22 mouse cellular contexts compared by ENCODE assay signal in genomic region chr12:80966059-80966838, GRCm38 (mm10). TPM values are rescaled to one million over a fixed set of nuclear protein-coding genes. Genes with fewer than 3 reads are reported as not detected.
DNase-seq lines count a peak whose midpoint lies in the region; ATAC-seq and TF ChIP-seq lines count a peak whose summit lies in the region.
"Had no signal": no experiment of that assay in that cellular context is flagged by ENCODE, and none has a peak within 500 bp of the region (broad histone marks: within the 10 kb centered on the region; RNA-seq: fewer than 3 reads in every experiment).

No protein-coding gene starts in this region.

- H3K4me1 ChIP-seq in liver, embryonic 15.5 days (replicated peaks): no peaks in the 10 kb centered on the region
- no peaks in the 10 kb centered on the region for H3K4me1 ChIP-seq in liver, embryonic 11.5 days (replicated peaks; ENCODE audit: control insufficient read depth, insufficient read depth, low read length)
- peaks cover 7% of the 10 kb centered on the region; the same call in 1 of the 2 replicates for H3K4me1 ChIP-seq in intestine, embryonic 16.5 days (ENCODE audit: control insufficient read depth, insufficient read depth, low read length)
- H3K4me1 ChIP-seq in kidney, embryonic 16.5 days (ENCODE audit: insufficient read depth, low read length): no peaks in the 10 kb centered on the region
- no peaks in the 10 kb centered on the region for H3K4me1 ChIP-seq in liver, postnatal 0 days (ENCODE audit: insufficient read depth)
- H3K4me1 ChIP-seq in limb, embryonic 10.5 days: no peaks in the 10 kb centered on the region
- H3K4me1 ChIP-seq: forebrain, embryonic 15.5 days; limb, embryonic 13.5 days; midbrain, embryonic 10.5 days had no signal

- H3K36me3 ChIP-seq in liver, embryonic 15.5 days (replicated peaks): no peaks in the 10 kb centered on the region
- no peaks in the 10 kb centered on the region for H3K36me3 ChIP-seq in liver, embryonic 11.5 days (ENCODE audit: control insufficient read depth, insufficient read depth, low read length)
- no peaks in the 10 kb centered on the region for H3K36me3 ChIP-seq in intestine, embryonic 16.5 days (ENCODE audit: control insufficient read depth, insufficient read depth, low read length)
- H3K36me3 ChIP-seq in kidney, embryonic 16.5 days (ENCODE audit: insufficient read depth, low read length): no peaks in the 10 kb centered on the region
- H3K36me3 ChIP-seq in liver, postnatal 0 days (replicated peaks; ENCODE audit: insufficient read depth, low read length): no peaks in the 10 kb centered on the region
- H3K36me3 ChIP-seq in limb, embryonic 10.5 days: peaks cover 2% of the 10 kb centered on the region; the same call in 1 of the 2 replicates
- H3K36me3 ChIP-seq: forebrain, embryonic 15.5 days; heart, embryonic 10.5 days had no signal

- peak overlapping the region; percentile 8; the same call in 1 of the 2 replicates for H3K4me3 ChIP-seq in liver, embryonic 15.5 days (replicated peaks)
- no peak overlapping the region for H3K4me3 ChIP-seq in liver, embryonic 11.5 days (ENCODE audit: low read depth, low read length)
- H3K4me3 ChIP-seq in intestine, embryonic 16.5 days (ENCODE audit: low read length): no peak overlapping the region
- H3K4me3 ChIP-seq in kidney, embryonic 16.5 days (ENCODE audit: low read length): no peak overlapping the region
- peak overlapping the region; percentile 51 for H3K4me3 ChIP-seq in liver, postnatal 0 days (ENCODE audit: low read depth, low read length)
- H3K4me3 ChIP-seq in limb, embryonic 10.5 days: no peak overlapping the region
- H3K4me3 ChIP-seq: forebrain, embryonic 15.5 days; heart, embryonic 10.5 days; limb, embryonic 13.5 days; midbrain, embryonic 10.5 days had no signal

- no peaks in the 10 kb centered on the region for H3K9me3 ChIP-seq in liver, embryonic 15.5 days (replicated peaks)
- H3K9me3 ChIP-seq in liver, embryonic 11.5 days (ENCODE audit: control insufficient read depth, low read length): no peaks in the 10 kb centered on the region
- no peaks in the 10 kb centered on the region for H3K9me3 ChIP-seq in intestine, embryonic 16.5 days (ENCODE audit: control insufficient read depth, low read length)
- no peaks in the 10 kb centered on the region for H3K9me3 ChIP-seq in kidney, embryonic 16.5 days (ENCODE audit: low read length)
- no peaks in the 10 kb centered on the region for H3K9me3 ChIP-seq in liver, postnatal 0 days (ENCODE audit: low read length)
- H3K9me3 ChIP-seq in limb, embryonic 10.5 days (replicated peaks): no peaks in the 10 kb centered on the region
- H3K9me3 ChIP-seq: forebrain, embryonic 15.5 days; heart, embryonic 10.5 days; limb, embryonic 13.5 days; midbrain, embryonic 10.5 days had no signal

- ATAC-seq in liver, embryonic 15.5 days (ENCODE audit: insufficient read depth): 0 out of 2 replicates have a peak, but pooled peaks have one; percentile 41
- ATAC-seq in liver, embryonic 11.5 days (replicated peaks; ENCODE audit: low FRiP score): no peak
- ATAC-seq in intestine, embryonic 16.5 days: peak; percentile 71
- ATAC-seq in kidney, embryonic 16.5 days (ENCODE audit: low FRiP score, low TSS enrichment): peak; percentile 79
- peak; percentile 61 for ATAC-seq in liver, postnatal 0 days
- no peak for ATAC-seq in inflammation-experienced regulatory T-cells, adult 6 months
- ATAC-seq: forebrain, embryonic 15.5 days had no signal

- no peak overlapping the region for H3K27ac ChIP-seq in liver, embryonic 15.5 days (replicated peaks)
- H3K27ac ChIP-seq in liver, embryonic 11.5 days (ENCODE audit: low read depth, low read length): no peak overlapping the region
- H3K27ac ChIP-seq in intestine, embryonic 16.5 days (ENCODE audit: low read length): no peak overlapping the region
- H3K27ac ChIP-seq in kidney, embryonic 16.5 days (ENCODE audit: low read length): peak overlapping the region; percentile 11; the same call in 1 of the 2 replicates
- peak overlapping the region; percentile 82 for H3K27ac ChIP-seq in liver, postnatal 0 days (ENCODE audit: low read depth)
- no peak overlapping the region for H3K27ac ChIP-seq in limb, embryonic 10.5 days
- H3K27ac ChIP-seq: forebrain, embryonic 15.5 days; heart, embryonic 10.5 days; limb, embryonic 13.5 days; macrophage; midbrain, embryonic 10.5 days had no signal

- H3K27me3 ChIP-seq in liver, embryonic 15.5 days: no peaks in the 10 kb centered on the region
- no peaks in the 10 kb centered on the region for H3K27me3 ChIP-seq in liver, embryonic 11.5 days (replicated peaks; ENCODE audit: control insufficient read depth, insufficient read depth, low read length)
- no peaks in the 10 kb centered on the region for H3K27me3 ChIP-seq in intestine, embryonic 16.5 days (replicated peaks; ENCODE audit: control insufficient read depth, insufficient read depth, low read length)
- H3K27me3 ChIP-seq in kidney, embryonic 16.5 days (ENCODE audit: insufficient read depth, low read length): no peaks in the 10 kb centered on the region
- H3K27me3 ChIP-seq in liver, postnatal 0 days (ENCODE audit: insufficient read depth, low read length): no peaks in the 10 kb centered on the region
- no peaks in the 10 kb centered on the region for H3K27me3 ChIP-seq in limb, embryonic 10.5 days (ENCODE audit: low read depth, poor library complexity, severe bottlenecking)
- H3K27me3 ChIP-seq: forebrain, embryonic 15.5 days; limb, embryonic 13.5 days had no signal

- H3K9ac ChIP-seq in liver, embryonic 15.5 days: no peak overlapping the region
- H3K9ac ChIP-seq in liver, embryonic 11.5 days (ENCODE audit: low read depth, low read length): no peak overlapping the region
- H3K9ac ChIP-seq in intestine, embryonic 16.5 days (ENCODE audit: low read depth, low read length): no peak overlapping the region
- no peak overlapping the region for H3K9ac ChIP-seq in kidney, embryonic 16.5 days (replicated peaks; ENCODE audit: low read length)
- peak overlapping the region; percentile 62 for H3K9ac ChIP-seq in liver, postnatal 0 days (replicated peaks)
- H3K9ac ChIP-seq: forebrain, embryonic 15.5 days; limb, embryonic 13.5 days; lung, embryonic 14.5 days had no signal

- WGBS in liver, embryonic 15.5 days (ENCODE audit: insufficient replicate concordance): 65% methylated on average over 11 of the region's 11 CpGs
- WGBS in liver, embryonic 11.5 days: 76% methylated on average over 11 of the region's 11 CpGs
- 69% methylated on average over 11 of the region's 11 CpGs for WGBS in intestine, embryonic 16.5 days
- WGBS in kidney, embryonic 16.5 days: 60% methylated on average over 11 of the region's 11 CpGs
- 63% methylated on average over 11 of the region's 11 CpGs for WGBS in liver, postnatal 0 days (ENCODE audit: insufficient replicate concordance)
- 83% methylated on average over 11 of the region's 11 CpGs for WGBS in limb, embryonic 10.5 days

- TF ChIP-seq EP300 in liver, postnatal 0 days (IDR thresholded peaks at IDR 0.05; ENCODE audit: low read depth): no peak

- no peak for TF ChIP-seq CTCF in liver, postnatal 0 days (IDR thresholded peaks at IDR 0.05; ENCODE audit: low read depth)

- no peak for DNase-seq in liver, embryonic 11.5 days (ENCODE audit: low spot score)
- DNase-seq in liver, postnatal 0 days: no peak
- no peak for DNase-seq in lung, postnatal 36 days
- DNase-seq in limb, embryonic 10.5 days (ENCODE audit: low spot score): no peak
- DNase-seq: adrenal gland, postnatal 10 days; cerebellum, postnatal 10 days; gastrocnemius, postnatal 36 days; lung, embryonic 14.5 days; retina, postnatal 1 day; right cerebral cortex, postnatal 4 days had no signal

- peak overlapping the region; percentile 29 for H3K4me2 ChIP-seq in liver, embryonic 15.5 days
- no peak overlapping the region for H3K4me2 ChIP-seq in liver, embryonic 11.5 days
- 0 out of 2 replicates have a peak overlapping the region, but pooled peaks have one; percentile 19 for H3K4me2 ChIP-seq in intestine, embryonic 16.5 days (ENCODE audit: low read depth, low read length)
- H3K4me2 ChIP-seq in kidney, embryonic 16.5 days (replicated peaks; ENCODE audit: low read depth, low read length): no peak overlapping the region
- H3K4me2 ChIP-seq in liver, postnatal 0 days (ENCODE audit: low read depth, low read length): peak overlapping the region; percentile 65
- H3K4me2 ChIP-seq: forebrain, embryonic 15.5 days; limb, embryonic 13.5 days; lung, embryonic 14.5 days had no signal

RNA-seq across cellular contexts. Expression of gene Slc10a1, which starts 2.3 kb away (rescaled TPM):
- 12.9 and 21.9 TPM in 2 replicates for polyA plus RNA-seq in liver, embryonic 15.5 days (2015; fragmentation: Nextera tagmentation; extraction: Ambion mirVana)
- 0.47 and 0.95 TPM in 2 replicates for polyA plus RNA-seq in liver, embryonic 11.5 days (2014; fragmentation: Nextera tagmentation; extraction: Ambion mirVana)
- polyA plus RNA-seq in intestine, embryonic 16.5 days (2015; fragmentation: Nextera tagmentation; extraction: Ambion mirVana): 0.48 and 0.70 TPM in 2 replicates
- 0.82 and 1.2 TPM in 2 replicates for polyA plus RNA-seq in kidney, embryonic 16.5 days (2015; fragmentation: Nextera tagmentation; extraction: Ambion mirVana)
- 500 and 502 TPM in 2 replicates for polyA plus RNA-seq in liver, postnatal 0 days (2015; fragmentation: Nextera tagmentation; extraction: Ambion mirVana)
- 0.40 and 0.68 TPM in 2 replicates for polyA plus RNA-seq in limb, embryonic 10.5 days (2016; fragmentation: Nextera tagmentation; extraction: Ambion mirVana)
- 1 to 10 TPM; 1.3 to 2.6 (median 1.9) TPM for polyA plus RNA-seq in inflammation-experienced regulatory T-cells, adult 6 months (2017; shearing (Covaris generic))
- polyA plus RNA-seq: brain, embryonic 14.5 days; C2C12; large intestine, adult 2 months; macrophage had no signal

RNA-seq across cellular contexts. Expression of gene Srsf5, which starts 20.9 kb away (rescaled TPM):
- polyA plus RNA-seq in liver, embryonic 15.5 days (2015; fragmentation: Nextera tagmentation; extraction: Ambion mirVana): 283 and 287 TPM in 2 replicates
- polyA plus RNA-seq in liver, embryonic 11.5 days (2014; fragmentation: Nextera tagmentation; extraction: Ambion mirVana): 423 and 425 TPM in 2 replicates
- polyA plus RNA-seq in intestine, embryonic 16.5 days (2015; fragmentation: Nextera tagmentation; extraction: Ambion mirVana): 466 and 492 TPM in 2 replicates
- polyA plus RNA-seq in kidney, embryonic 16.5 days (2015; fragmentation: Nextera tagmentation; extraction: Ambion mirVana): 513 and 576 TPM in 2 replicates
- polyA plus RNA-seq in liver, postnatal 0 days (2015; fragmentation: Nextera tagmentation; extraction: Ambion mirVana): 249 and 270 TPM in 2 replicates
- 411 and 501 TPM in 2 replicates for polyA plus RNA-seq in limb, embryonic 10.5 days (2016; fragmentation: Nextera tagmentation; extraction: Ambion mirVana)
- 100 to 1,000 TPM; 316 to 665 (median 602) TPM for polyA plus RNA-seq in inflammation-experienced regulatory T-cells, adult 6 months (2017; shearing (Covaris generic))

Comparison
In these comparisons a context has a peak if more than half of its experiments do, and no peak if none do; other contexts are left out.
1. ATAC-seq: peak in liver, embryonic 15.5 days (single experiment), intestine, embryonic 16.5 days (single experiment), kidney, embryonic 16.5 days (single experiment) and liver, postnatal 0 days (single experiment); none in liver, embryonic 11.5 days (single experiment) and inflammation-experienced regulatory T-cells, adult 6 months (single experiment).
2. H3K27ac ChIP-seq: peak in kidney, embryonic 16.5 days (single experiment) and liver, postnatal 0 days (single experiment); none in liver, embryonic 15.5 days (single experiment), liver, embryonic 11.5 days (single experiment), intestine, embryonic 16.5 days (single experiment) and limb, embryonic 10.5 days (single experiment).
3. H3K4me2 ChIP-seq: peak in liver, embryonic 15.5 days (single experiment), intestine, embryonic 16.5 days (single experiment) and liver, postnatal 0 days (single experiment); none in liver, embryonic 11.5 days (single experiment) and kidney, embryonic 16.5 days (single experiment).
4. H3K4me3 ChIP-seq: peak in liver, embryonic 15.5 days (single experiment) and liver, postnatal 0 days (single experiment); none in liver, embryonic 11.5 days (single experiment), intestine, embryonic 16.5 days (single experiment), kidney, embryonic 16.5 days (single experiment) and limb, embryonic 10.5 days (single experiment).
5. RNA of gene Slc10a1, which starts 2.3 kb away (polyA plus RNA-seq): 500 to 502 TPM in liver, postnatal 0 days; 12.9 to 21.9 TPM in liver, embryonic 15.5 days, 1.3 to 2.6 TPM in inflammation-experienced regulatory T-cells, adult 6 months, 0.47 to 0.95 TPM in liver, embryonic 11.5 days, 0.82 to 1.2 TPM in kidney, embryonic 16.5 days, 0.48 to 0.70 TPM in intestine, embryonic 16.5 days and 0.40 to 0.68 TPM in limb, embryonic 10.5 days; every median in the first group is over 10 times any median in the second.